Mouse (Mus musculus) MEL (cell line): Measurements from ENCODE around the gene Sct. TPM values are rescaled to one million over a fixed set of nuclear protein-coding genes. Genes with fewer than 3 reads are reported as not detected.

Experiments used
- DNase-seq: peaks from one replicate; pipeline ENCODE4 v3.0.0; 2011; ENCODE audit warnings: low read depth, low spot score
- H3K27ac ChIP-seq: 2 replicates; pipeline ENCODE4 v1.5.1; 2012; ENCODE audit warnings: low read depth, mild to moderate bottlenecking, control low read depth, low read length, moderate library complexity; ENCODE audit not compliant: control insufficient read depth
- H3K27me3 ChIP-seq, 2 experiments: fragments of 150-350 bp in 1 of 2; sonication (generic) in 1 of 2; 2 replicates each; pipeline ENCODE4 v1.6.1; 2012; ENCODE audit warnings: low read length in 2 of 2, mild to moderate bottlenecking in 2 of 2, improper control_type of control experiment in 1 of 2, moderate library complexity in 1 of 2; ENCODE audit not compliant: insufficient read depth in 2 of 2, control insufficient read depth in 1 of 2
- H3K36me3 ChIP-seq, 2 experiments: 2 replicates each; pipeline ENCODE4 v1.6.1; 2012 to 2014; ENCODE audit warnings: low read length in 2 of 2, improper control_type of control experiment in 1 of 2, inconsistent platforms in 1 of 2, mild to moderate bottlenecking in 1 of 2; ENCODE audit not compliant: insufficient read depth in 2 of 2, control insufficient read depth in 1 of 2
- H3K4me1 ChIP-seq, 2 experiments: fragments of 150-350 bp in 1 of 2; sonication (generic) in 1 of 2; 2 replicates each; pipeline ENCODE4 v1.6.1; 2012; ENCODE audit warnings: low read length in 2 of 2, improper control_type of control experiment in 1 of 2, mild to moderate bottlenecking in 1 of 2; ENCODE audit not compliant: insufficient read depth in 2 of 2, control insufficient read depth in 1 of 2
- H3K4me3 ChIP-seq, 2 experiments: fragments of 150-350 bp in 1 of 2; sonication (generic) in 1 of 2; 2 replicates each; pipeline ENCODE4 v1.5.1; 2012; ENCODE audit warnings: low read depth in 2 of 2, low read length in 2 of 2, mild to moderate bottlenecking in 2 of 2, moderate library complexity in 2 of 2, control low read depth in 1 of 2, improper control_type of control experiment in 1 of 2; ENCODE audit not compliant: control insufficient read depth in 1 of 2, insufficient read depth in 1 of 2
- H3K79me2 ChIP-seq: 2 replicates; pipeline ENCODE4 v1.6.1; 2012; ENCODE audit warnings: mild to moderate bottlenecking, low read length, moderate library complexity; ENCODE audit not compliant: control insufficient read depth, poor library complexity, insufficient read depth
- H3K9ac ChIP-seq: 2 replicates; pipeline ENCODE4 v1.6.1; 2012; ENCODE audit warnings: low read depth, mild to moderate bottlenecking, control low read depth, low read length, moderate library complexity; ENCODE audit not compliant: control insufficient read depth, poor library complexity, severe bottlenecking
- H3K9me3 ChIP-seq: fragments of 150-350 bp; sonication (generic); replicated peaks from 2 replicates; pipeline ENCODE4 v1.6.1; 2012; ENCODE audit warnings: mild to moderate bottlenecking, low read length, improper control_type of control experiment, moderate library complexity; ENCODE audit not compliant: insufficient read depth
- BHLHE40 ChIP-seq: IDR thresholded peaks from 2 replicates; pipeline ENCODE4 v1.6.1; 2012; ENCODE audit warnings: low read depth, mild to moderate bottlenecking, inconsistent platforms, low read length, improper control_type of control experiment, borderline replicate concordance
- CTCF ChIP-seq, 3 experiments: IDR thresholded peaks in 2 of 3; conservative IDR thresholded peaks in 1 of 3; 2 replicates each; pipeline ENCODE4 v1.5.1; 2011 to 2012; ENCODE audit warnings: low read length in 3 of 3, low read depth in 2 of 3, mild to moderate bottlenecking in 2 of 3, improper control_type of control experiment in 1 of 3, inconsistent platforms in 1 of 3, mixed read lengths in 1 of 3, moderate library complexity in 1 of 3; ENCODE audit not compliant: control insufficient read depth in 1 of 3, insufficient read depth in 1 of 3, poor library complexity in 1 of 3, severe bottlenecking in 1 of 3
- ELF1 ChIP-seq: IDR thresholded peaks from 2 replicates; pipeline ENCODE4 v1.6.1; 2014; ENCODE audit warnings: low read depth, mild to moderate bottlenecking, inconsistent platforms, low read length, improper control_type of control experiment, moderate library complexity
- GABPA ChIP-seq: IDR thresholded peaks from 2 replicates; pipeline ENCODE4 v1.6.1; 2012; ENCODE audit warnings: low read depth, mild to moderate bottlenecking, inconsistent platforms, low read length, improper control_type of control experiment, moderate library complexity
- KAT2A ChIP-seq: conservative IDR thresholded peaks from 2 replicates; pipeline ENCODE4 v1.6.1; 2012; ENCODE audit warnings: low read depth, low read length, improper control_type of control experiment, inconsistent platforms
- NELFE ChIP-seq: IDR thresholded peaks from 2 replicates; pipeline ENCODE4 v1.6.1; 2011; ENCODE audit warnings: low read depth, low read length, improper control_type of control experiment
- RAD21 ChIP-seq: IDR thresholded peaks from 2 replicates; pipeline ENCODE4 v1.6.1; 2011; ENCODE audit warnings: mild to moderate bottlenecking, low read depth, low read length, improper control_type of control experiment
- RCOR1 ChIP-seq: IDR thresholded peaks from 2 replicates; pipeline ENCODE4 v1.6.1; 2012; ENCODE audit warnings: low read depth, mild to moderate bottlenecking, inconsistent platforms, low read length, improper control_type of control experiment
- TBP ChIP-seq: IDR thresholded peaks from 2 replicates; pipeline ENCODE4 v1.8.0; 2011; ENCODE audit warnings: low read depth, low read length, improper control_type of control experiment
- TCF12 ChIP-seq: IDR thresholded peaks from 2 replicates; pipeline ENCODE4 v1.6.1; 2014; ENCODE audit warnings: low read depth, mild to moderate bottlenecking, inconsistent platforms, low read length, improper control_type of control experiment, moderate library complexity
- ZNF384 ChIP-seq: IDR thresholded peaks from 2 replicates; pipeline ENCODE4 v1.6.1; 2012; ENCODE audit warnings: low read depth, mild to moderate bottlenecking, inconsistent platforms, low read length, improper control_type of control experiment
- polyA plus RNA-seq, 2 experiments: library from polyadenylated mRNA; stranded (reverse) in 1 of 2; unstranded in 1 of 2; fragments of >175 nt in 1 of 2; fragments of >200 nt in 1 of 2; gene quantifications; 2 replicates each; pipeline versions ENCODE4 v1.2.1 to v1.2.4; 2012; ENCODE audit warnings: low replicate concordance in 2 of 2, low read depth in 1 of 2; ENCODE audit not compliant: insufficient read length in 2 of 2, insufficient read depth in 1 of 2, missing spikeins in 1 of 2
- total RNA-seq: library from RNA; depleted of rRNA; stranded (reverse); fragments of 300-350 nt; gene quantifications from 2 replicates; pipeline ENCODE4 v1.2.3, GENCODE M21; 2012

Sct gene
- total and polyA plus RNA-seq, 3 experiments: not detected

DNA sequence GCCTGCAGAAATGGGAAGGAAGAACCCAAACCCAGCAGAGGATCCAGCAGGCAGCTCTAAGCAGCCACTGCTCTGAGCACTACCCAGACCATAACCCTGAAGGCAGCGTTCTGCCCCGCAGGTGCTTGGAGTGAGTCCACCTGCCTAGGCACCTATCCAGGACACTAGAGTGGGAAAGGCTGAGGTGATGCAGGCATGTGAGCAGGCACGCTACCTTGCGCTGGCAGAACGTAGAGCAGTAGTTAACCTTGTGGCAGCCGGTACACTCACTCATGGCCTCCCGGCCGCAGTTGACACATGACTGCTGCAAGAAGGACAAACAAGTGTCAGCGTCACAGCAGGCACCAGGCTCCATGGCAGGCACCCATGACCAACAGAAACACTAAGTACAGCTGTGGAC, 22.5 kb upstream of the Sct start:
- Histone ChIP-seq H3K36me3 (peaks cover 0 to 4% of the 10 kb centered on the region in 2 experiments; a peak in 2 of 4 replicates), H3K27me3 (no peaks in the 10 kb centered on the region), H3K27ac (no peak overlapping the region), H3K4me3 (no peak overlapping the region), H3K9me3 (no peaks in the 10 kb centered on the region)
- no peak for DNase-seq
- TF ChIP-seq NELFE (no peak), BHLHE40 (no peak), RAD21 (no peak), ELF1 (no peak), ZNF384 (no peak), TCF12 (no peak)
- TF ChIP-seq, all 39 proteins: peak for 0
- no peaks in the 10 kb centered on the region for H3K79me2 ChIP-seq
- H3K9ac ChIP-seq: no peak overlapping the region
- H3K4me1 ChIP-seq: no peaks in the 10 kb centered on the region

- no peak for DNase-seq
- no peaks in the 10 kb centered on the region; a peak in 1 of 4 replicates for H3K36me3 ChIP-seq
- H3K9ac ChIP-seq: no peak overlapping the region
- H3K4me3 ChIP-seq: no peak overlapping the region
- H3K27ac ChIP-seq: no peak overlapping the region
- no peaks in the 10 kb centered on the region for H3K4me1 ChIP-seq
- no peaks in the 10 kb centered on the region for H3K27me3 ChIP-seq
- H3K9me3 ChIP-seq: no peaks in the 10 kb centered on the region
- TF ChIP-seq GABPA: no peak
- TF ChIP-seq CTCF (IDR thresholded peaks at IDR 0.05 in 2 of 3, conservative IDR thresholded peaks at IDR 0.05 in 1 of 3; ENCODE audit: control insufficient read depth in 1 of 3, insufficient read depth in 1 of 3, low read depth in 2 of 3, low read length in 3 of 3, poor library complexity in 1 of 3, severe bottlenecking in 1 of 3): no peak
- no peaks in the 10 kb centered on the region for H3K79me2 ChIP-seq
Measured at GRCm38 (mm10) chr7:141299175-141299574, 20.2 kb upstream of the Sct start.

DNA sequence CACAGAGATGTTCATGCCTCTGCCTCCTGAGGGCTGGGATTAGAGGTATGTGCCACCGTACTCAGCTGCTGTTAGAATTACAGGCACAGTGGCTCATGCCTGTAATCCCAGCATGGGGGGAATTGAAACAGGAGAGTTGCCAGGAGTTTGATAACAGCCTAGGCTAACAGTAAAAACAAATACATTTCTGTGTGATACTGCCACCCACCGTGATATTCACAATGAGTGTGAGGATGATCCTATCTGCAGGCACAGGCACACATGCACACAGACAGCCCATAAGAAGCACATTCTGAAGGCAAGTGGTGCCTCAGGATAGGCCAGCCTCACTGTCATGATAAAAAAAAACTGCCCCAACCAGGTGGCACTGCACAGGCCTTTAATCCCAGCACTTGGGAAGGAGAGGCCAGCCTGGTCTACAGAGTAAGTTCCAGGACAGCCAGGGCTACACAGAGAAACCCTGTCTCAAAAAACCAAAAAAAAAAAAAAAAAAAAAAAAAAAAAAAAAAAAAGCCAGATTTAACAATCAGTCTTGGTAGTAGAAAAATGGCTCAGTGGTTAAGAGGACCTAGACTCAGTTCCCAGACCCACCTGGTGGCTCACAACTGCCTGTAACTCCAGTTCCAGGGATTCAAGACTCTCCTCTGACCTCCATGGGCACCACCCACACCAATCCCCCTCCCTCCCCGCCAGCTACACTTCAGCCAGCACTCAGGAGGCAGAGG, 19.2 kb upstream of the Sct start:
- Histone ChIP-seq H3K4me3 (no peak overlapping the region), H3K36me3 (no peaks in the 10 kb centered on the region; a peak in 1 of 4 replicates)

More for the DNA sequence above, 19.2 kb upstream of the Sct start:
- Histone ChIP-seq H3K4me1 (no peaks in the 10 kb centered on the region), H3K79me2 (no peaks in the 10 kb centered on the region), H3K9ac (no peak overlapping the region), H3K9me3 (no peaks in the 10 kb centered on the region), H3K27ac (no peak overlapping the region), H3K27me3 (no peaks in the 10 kb centered on the region)
- TF ChIP-seq KAT2A: no peak
- peak; percentile 70 for TF ChIP-seq ZNF384
- TF ChIP-seq RCOR1: no peak
- peak; percentile 57; the same call in 1 of the 2 replicates for TF ChIP-seq TBP
- peak; percentile 34 for DNase-seq
